Mouse (Mus musculus): ENCODE measurements around the gene Sinhcaf.
"Not testable (repeated sequence)": the region's sequence is repeated elsewhere in the genome, so short reads cannot be mapped to it uniquely, and the experiment has no call there.

DNA sequence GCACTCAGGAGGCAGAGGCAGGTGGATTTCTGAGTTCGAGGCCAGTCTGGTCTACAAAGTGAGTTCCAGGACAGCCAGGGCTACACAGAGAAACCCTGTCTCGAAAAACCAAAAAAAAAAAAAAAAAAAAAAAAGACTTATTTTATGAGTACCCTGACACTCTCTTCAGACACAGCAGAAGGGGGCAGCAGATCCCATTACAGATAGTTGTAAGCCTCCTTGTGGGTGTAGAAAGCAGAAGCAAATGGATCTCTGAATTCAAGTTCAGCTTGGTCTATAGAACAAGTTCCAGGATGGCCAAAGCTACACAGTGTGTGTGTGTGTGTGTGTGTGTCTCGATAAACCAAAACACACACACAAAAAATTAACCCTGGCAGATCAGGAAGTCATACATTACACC is 5.9 kb downstream of the Sinhcaf start:
- TF ChIP-seq CTCF (IDR thresholded peaks at IDR 0.05; ENCODE audit: low read depth, low read length); GATA1 (IDR thresholded peaks at IDR 0.05; ENCODE audit: borderline replicate concordance, low read length); GATA2 (IDR thresholded peaks at IDR 0.05; ENCODE audit: borderline replicate concordance, low read depth, low read length): not testable (repeated sequence)
